Mouse (Mus musculus) layer of hippocampus, adult 18-20 months (tissue): ENCODE results near the gene Eml5. TPM values are rescaled to one million over a fixed set of nuclear protein-coding genes. Genes with fewer than 3 reads are reported as not detected.

Source experiments
- DNase-seq, 2 experiments: peaks; one replicate each; pipeline ENCODE4 v3.0.0; 2022; ENCODE audit warnings: low spot score in 2 of 2
- long read RNA-seq: library from polyadenylated mRNA; stranded (forward); transcript quantifications from one replicate; pipeline ENCODE4 v2.0.0, GENCODE M21; 2021
- total RNA-seq, 2 experiments: library from RNA; stranded (reverse); gene quantifications; 2 replicates each; pipeline ENCODE4 v1.2.3; 2021

Eml5 gene
- total RNA-seq, result 10 to 100 TPM; 65.7 to 66.3 TPM
- long read RNA-seq, partial matches to known transcripts, result 3 of 12 reads
- long read RNA-seq, other reads (novel, unspliced or antisense), result 9 of 12 reads

DNA sequence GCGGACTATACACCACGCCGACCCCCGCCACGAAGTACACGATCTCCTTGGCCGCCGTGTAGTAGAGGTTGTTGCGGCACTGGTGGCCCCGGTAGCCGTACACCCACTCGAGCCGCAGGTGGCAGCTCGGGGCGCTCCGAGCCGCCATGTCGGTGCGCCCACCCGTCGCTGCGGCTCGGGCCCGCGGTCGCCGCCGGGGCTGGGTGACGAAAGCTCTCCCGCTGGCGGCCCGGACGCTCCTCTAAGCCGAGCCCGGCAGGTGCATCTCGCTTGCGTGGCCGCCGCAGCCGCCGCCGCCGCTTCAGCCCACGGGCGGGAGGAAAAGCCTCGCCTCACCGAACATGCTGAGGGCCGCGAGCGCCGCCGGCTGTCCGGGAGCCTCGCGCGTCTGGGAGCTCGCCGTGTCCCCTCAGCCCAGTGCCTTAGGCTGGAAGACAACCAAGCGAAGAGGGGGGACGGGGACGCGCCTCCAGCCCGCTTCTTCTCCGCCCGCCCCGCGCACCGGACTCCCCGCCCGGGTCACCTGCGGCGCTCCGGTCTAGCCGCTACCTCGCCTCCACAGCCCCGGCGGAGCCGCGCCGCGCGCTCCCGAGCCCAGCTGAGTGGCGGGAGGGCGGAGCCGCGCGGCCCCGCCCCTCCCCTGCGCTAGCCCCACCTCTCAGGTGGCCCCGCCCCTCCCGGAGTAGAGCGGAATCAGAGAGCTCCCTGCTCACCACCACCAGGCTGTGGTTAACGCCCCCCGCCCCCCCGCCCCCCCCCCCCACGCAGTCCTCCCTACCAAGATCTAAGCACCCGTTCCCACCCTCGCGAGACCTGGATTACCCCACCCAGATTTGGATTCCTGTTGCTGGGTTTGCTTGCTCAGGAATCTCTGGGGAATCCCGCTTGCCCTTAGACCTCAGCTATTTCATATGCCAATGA lies at the start of gene Eml5:
Eml5 (minus strand) TSS at position 604 of the 921 bp plus-strand sequence.
- peak; percentile 76 to 84 for DNase-seq

DNA sequence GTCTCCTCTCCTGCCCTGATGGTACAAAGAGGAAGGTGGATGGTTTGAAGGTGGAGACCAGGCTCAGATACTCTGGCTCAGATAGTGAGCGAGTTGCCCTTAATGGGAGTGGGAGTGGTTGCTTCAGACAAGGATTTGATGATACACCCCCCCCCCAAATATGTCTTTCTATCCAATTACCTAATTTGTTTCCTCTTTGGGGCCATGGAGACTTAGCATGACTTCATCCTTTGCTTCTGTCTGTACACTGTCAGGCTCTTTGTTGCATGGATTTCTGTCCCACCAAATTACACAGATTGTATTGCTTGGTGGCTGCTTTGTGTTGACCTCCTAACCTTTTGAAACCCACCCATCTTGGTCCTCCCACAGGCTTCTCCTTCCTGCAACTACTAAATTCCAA lies 31.6 kb upstream of the Eml5 start:
- no peak for DNase-seq

DNA sequence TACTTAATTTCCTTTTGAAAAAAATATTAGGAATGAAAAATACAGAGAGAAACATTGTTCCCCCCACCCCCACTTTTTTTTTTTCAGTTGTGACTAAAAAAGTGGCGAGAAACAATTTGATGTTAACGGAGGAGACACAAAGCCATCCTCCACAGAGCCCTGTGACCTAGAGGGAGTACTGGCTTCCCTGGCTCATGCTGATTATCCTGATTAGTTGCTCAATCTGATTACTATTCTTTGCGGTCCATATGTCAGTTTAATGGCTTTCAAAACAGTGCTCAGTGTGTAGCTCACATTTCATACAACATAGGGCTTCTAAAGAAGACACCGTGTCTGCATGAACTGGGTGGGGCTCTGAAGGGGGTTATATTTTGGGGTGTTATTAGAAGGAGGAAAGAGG lies 31.2 kb upstream of the Eml5 start:
- DNase-seq, result no peak

DNA sequence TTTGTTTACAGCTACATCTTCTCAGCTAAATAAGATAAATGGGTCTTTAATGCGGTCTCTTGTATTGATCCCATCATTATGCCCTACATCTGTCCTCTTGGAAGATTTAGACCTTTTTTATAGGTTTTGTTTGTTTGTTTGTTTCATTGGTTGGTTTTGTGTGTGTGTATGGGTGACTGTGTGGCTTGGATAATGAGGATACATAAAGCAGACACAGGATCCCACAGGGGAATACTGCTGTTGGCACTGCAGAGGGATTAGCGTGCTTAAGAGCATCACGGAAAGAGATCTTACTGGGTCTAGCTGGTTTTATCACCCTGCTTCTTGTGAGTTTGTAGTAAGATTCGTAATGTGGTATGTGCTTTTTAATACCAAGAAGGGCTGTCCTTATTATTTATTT lies 29.9 kb upstream of the Eml5 start:
- no peak for DNase-seq

DNA sequence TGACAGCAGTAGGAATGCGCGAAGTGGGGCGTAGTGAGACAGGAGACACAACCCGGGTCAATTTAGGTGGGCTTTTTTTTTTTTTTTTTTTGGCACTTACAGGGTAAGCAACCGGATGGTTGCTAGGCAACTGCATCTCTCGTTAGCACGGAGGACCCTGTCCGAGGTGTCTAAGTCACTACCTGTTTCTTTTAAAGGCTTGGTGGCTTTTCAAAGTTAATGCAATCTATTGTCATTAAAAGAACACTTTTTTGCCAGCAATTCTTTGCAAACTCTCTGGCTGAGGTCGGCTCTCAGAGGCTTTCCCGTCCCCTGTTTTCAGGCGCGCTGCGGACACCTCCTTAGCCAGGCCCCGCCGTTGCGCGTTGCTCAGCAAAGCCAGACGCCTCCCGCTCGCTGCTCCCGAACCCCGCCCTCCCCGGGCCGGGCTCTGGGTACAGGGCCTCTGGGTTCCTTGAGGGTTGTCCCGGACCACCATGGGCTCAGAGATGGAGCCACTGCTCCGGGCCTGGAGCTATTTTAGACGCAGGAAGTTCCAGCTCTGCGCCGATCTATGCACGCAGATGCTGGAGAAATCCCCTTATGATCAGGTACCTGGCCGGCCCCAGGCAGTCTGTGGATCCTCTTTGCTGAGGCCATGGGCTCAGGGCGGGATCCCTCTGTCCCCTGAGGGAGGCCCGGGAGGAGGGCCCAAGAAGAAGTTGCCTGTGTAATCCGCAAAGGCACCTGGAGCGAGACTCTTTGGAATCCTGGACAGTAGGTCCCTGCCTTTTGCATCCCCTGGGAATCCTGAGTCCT lies 19.1 kb upstream of the Eml5 start, which contains the start of gene Ttc8:
Ttc8 (plus strand) TSS at position 381 of the 798 bp plus-strand sequence.
- DNase-seq, result peak; percentile 88 to 93

DNA sequence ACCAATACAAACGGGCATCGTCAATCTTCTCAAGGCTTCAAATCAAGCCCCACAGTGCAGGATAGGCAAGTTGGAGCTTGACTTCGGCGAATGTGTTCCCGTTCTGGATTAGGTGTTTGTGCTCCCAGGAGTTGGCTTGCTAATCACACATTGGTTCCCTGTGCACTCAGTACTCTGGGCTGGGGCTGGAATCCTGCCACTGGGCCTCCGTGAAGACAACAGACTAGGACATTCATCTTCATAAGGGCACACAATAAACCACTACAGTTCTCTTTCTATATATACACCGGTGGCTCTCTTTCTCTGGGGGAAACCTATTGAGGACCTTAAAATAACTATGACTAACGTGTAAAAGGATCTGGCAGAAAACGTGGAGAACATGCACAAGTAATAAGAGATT lies 8.8 kb upstream of the Eml5 start:
- no peak for DNase-seq

DNA sequence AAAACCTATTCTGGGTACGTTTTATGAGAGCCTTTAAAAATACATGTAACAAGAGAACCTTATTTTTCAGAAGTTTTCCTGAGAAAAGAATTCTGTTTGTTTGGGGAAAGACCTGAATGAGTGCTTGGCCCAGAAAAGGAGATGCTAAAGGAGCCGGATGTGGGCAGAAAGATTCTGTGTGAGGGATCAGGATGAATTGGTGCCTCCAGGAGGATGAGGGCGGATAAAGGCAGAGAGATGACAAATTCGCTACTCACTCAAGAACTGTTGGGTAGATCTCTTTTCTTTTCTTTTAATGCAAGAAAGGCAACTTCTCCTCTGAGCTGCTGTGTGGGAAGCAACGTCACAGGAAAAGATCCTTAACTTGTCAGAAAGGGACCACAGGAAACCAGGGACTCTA lies 4.2 kb upstream of the Eml5 start:
- no peak for DNase-seq

DNA sequence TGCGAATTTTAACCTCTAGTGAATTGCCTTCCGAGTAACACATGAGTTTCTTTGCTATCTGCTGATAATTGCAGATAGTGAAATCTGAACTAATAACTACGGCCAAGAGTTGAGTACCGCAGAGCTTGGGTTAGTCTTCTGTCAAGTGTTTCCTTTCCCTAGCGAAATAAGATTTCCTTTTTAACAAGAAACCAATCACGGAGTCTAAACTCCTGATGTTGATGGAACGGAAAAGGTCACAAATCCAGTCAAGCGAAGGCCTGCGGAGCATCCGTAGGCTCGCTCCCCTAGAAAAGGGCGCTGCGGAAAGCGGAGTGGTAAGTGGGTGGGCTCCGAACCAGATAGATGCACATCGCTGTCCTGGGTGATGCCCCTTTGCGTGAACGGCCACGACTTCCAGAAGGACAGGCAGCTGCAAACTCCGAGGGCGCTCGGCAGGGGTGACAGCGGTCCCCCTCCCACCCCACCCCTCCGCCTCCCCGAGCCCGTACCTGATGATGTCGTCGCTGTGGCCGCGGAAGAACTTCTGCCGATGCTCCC lies 873 bp downstream of the Eml5 start:
- peak in 1 of 2 experiments; percentile 27 for DNase-seq

DNA sequence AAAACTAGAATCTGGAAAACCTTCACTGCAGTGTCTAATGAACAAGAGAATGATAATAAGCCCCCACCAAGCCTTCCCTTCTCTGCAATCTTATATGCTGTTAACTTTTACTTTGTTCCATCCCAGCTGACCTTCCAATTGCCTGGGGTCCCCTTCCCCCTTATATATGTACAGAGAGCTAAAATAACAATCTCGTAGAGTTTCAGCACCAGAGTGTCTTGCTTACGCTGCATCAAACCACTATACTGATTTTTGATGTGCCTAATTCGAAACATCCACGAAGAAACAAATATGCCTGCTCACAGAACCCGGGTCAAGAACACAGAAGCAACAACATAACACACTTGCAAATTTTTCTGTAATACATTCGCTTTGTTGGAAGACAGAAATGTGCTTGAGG lies 1.6 kb downstream of the Eml5 start:
- DNase-seq, result no peak

DNA sequence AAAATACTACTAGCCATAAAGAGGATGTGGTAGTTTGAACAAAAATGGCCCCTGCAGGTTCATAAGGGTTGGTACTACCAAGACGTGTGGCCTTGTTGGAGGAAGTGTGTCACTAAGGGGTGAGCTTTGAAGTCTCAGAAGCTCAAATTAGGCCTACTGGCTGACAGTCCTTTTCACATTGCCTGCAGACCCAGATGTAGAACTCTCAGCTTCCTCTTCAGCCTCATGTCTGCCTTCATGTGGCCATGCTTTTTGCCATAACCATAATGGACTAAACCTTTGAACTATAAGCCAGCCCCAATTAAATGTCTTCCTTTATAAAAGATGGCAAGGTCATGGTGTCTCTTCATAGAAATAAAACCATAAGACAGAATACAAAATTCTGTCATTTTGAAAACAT lies 4.5 kb downstream of the Eml5 start:
- DNase-seq, result no peak

DNA sequence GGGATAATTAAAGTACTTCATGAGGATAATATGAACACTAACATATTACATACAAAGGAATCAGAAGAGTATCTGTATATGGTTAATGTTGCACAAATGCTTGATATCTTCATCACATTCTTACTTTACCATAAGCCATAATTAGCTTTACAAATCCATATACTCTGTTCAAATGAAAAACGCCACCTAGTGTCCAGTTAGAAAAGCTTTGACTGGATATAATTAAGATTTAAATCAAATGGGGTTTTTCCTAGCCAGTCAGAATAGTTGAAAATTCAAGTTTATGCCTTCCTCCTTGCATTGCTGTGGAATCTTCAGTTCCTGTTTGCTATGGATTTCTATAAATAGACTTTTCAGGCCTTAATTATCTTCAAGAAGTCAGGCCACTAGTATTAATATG lies 16.8 kb downstream of the Eml5 start:
- DNase-seq, result no peak

DNA sequence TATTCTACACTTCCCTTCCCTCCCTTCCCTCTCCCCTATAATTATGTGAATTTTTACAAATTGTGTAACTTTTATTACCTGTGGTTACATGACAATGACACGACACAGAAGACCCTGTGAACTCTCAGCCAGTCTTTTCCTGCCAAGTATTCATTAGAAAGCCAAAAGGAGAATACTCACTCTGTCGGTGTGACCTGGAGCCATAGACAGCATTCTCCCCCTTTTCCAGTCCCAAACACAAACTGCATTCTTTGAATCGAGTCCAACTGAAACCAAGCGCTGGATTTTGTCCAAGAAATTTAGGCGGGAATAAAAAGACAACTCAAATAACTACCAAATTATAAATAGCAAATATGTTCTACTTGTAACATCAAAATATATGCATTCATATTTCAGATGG lies 19.5 kb downstream of the Eml5 start:
- DNase-seq, result no peak

DNA sequence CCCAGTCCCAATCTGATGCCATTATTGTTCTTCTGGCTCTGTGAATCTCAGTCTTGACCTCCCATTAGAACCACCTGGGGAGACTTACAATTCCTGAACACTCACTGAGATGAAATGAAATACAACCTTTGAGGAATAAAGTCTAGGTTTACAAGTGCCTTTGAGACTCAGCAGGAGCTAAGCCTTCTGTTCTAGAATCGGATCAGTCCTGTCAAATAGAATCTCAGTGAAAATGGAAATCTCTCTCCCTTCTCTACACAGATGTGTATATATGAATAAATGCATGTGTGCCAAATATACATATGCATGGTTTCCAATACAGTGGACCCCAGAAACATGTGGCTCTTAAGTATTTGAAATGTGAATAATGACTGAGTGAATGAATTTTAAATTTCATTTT lies 22.6 kb downstream of the Eml5 start:
- no peak for DNase-seq

DNA sequence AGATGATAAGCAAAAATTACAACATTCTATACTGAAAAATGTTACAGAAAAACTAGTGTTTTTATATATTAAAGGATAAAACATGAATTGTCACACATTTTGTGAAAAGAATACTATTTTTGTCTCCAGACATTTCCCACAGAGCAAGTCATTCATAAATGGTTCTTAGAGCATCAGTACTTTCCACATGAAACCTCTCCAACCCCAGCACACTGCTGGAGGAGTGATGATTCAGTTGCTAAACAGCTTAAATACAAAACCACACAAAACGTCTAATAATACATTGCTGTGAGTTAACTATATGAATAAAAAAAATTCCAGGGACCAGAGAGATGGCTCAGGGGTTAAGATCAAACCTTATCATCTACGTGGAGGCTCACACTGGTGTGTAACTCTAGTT lies 26.1 kb downstream of the Eml5 start:
- no peak for DNase-seq

DNA sequence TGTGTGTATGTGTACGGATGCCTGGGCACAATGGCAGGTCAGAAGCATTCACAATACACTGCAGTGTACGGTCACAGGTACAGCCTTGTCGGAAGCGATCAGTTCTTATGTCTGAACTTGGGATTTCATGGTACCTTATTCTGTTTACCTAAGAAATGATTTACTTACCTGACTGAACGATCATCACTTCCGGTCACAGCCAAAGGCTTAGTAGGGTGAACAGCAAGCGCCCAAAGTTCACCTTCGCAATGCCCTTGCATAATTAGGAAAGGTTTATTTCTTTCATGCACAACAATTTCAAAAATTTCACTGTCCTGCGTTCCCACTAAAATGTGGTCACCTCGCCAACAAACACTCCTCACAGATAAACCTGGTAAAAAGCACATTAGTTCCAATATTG lies 28.4 kb downstream of the Eml5 start:
- no peak for DNase-seq

DNA sequence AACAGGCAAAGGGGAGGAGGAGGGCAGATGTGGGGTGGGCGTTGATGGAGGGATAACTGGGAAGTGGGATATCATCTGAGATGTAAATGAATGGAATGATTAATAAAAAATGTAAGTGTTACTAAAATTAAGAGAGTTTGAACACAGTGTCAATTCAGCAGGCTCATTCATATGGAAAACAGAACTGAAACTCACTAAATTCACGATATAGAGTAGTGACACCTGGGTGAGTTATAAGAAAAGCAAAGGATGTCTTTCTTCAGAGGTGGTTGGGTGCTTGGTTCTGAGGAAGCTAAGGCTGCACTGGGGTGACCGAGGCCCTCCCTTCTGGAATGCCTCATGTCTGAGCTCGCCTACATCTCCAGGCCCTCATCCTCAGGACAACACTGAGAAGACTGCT lies 37.8 kb downstream of the Eml5 start:
- DNase-seq, result no peak

DNA sequence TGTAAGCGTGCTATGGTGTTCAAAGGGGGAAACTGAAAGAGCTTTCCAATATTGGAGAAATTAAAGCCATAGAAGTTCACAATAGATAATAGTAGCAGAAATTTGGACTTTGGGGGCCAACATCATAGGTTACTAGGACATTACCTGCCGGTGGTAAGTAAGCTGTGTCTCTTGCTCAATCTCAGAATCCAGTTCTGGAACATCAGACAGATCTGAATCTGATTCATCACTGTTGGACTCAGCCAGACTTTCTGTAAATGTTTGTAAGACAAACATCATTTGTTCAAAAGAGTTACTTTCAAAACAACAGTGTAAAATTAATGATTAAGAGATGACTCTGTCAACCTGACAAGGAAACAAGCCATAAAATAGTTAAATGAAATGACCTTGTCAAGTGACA lies 41.0 kb downstream of the Eml5 start:
- no peak for DNase-seq

DNA sequence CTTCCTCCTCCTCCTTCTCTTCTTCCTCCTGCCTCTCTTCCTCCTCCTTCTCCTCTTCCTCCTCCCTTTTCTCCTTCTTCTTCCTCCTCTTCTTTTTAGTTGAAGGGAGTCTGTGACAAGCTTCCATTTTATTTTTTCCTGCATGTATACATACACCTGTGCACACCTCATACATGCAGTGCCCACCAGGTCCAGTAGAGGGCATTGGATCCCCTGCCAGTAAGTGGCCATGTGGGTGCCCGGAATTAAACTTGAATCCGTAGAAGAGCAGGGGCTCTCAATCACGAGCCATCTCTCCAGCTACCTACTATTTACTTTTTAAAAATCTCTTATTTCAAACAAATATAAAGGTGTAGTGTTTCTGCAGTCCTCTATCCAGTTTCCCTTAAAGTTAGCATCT lies 50.5 kb downstream of the Eml5 start:
- DNase-seq, result peak in 1 of 2 experiments; percentile 41

DNA sequence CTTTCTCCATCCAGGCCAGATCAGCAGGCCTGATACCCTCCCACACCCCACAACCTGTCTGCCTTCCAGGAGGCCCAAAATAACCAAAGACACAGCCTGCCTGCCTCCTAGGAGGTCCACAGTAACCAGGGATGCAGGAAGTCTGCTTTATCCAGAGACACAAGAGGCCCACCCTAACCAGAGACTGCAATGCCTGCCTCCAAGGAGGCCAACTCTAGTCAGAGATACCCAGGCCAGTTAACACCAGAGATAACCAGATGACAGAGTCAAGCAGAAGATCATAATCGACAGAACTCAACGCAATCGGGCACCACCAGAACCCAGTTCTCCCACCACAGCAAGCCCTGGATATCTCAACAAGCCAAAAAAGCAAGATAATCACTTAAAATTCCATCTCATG lies 56.5 kb downstream of the Eml5 start:
- DNase-seq, result no peak

DNA sequence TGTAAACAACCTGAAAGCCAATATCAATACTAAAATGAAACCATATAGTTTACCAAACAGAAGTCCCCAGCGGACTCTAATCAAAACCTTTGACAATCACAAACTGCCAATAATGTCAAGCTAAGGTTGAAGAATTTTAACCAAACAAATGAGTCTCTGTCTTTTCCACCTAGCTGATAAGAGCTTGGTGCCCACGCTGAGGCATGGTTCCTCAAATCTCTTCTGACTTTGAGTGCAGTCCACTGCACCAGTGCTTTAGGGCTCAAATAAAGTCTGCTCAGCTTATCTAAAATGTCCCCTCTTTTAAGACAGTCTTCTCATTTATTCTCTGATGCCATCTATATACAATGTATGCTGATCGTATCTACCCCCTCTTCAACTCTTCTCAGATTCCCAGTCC lies 61.1 kb downstream of the Eml5 start:
- no peak for DNase-seq

DNA sequence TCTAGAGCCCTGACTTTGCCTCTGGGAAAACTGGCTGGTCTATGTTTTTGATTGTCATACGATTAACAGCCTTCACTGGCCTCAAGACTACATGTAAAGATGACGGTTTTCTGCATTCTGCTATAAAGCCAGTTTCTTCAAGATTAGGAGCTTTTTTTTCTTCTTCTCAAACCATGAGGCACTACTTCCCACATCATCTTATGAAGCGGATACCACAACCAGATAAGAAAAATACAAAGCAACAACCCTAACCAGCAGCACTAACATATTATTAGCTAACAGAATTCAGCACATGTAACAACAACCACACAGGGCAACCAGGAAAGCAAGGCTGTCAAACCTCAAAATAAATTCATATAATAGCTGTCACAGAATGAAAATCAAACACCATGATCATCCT lies 63.3 kb downstream of the Eml5 start:
- no peak for DNase-seq

DNA sequence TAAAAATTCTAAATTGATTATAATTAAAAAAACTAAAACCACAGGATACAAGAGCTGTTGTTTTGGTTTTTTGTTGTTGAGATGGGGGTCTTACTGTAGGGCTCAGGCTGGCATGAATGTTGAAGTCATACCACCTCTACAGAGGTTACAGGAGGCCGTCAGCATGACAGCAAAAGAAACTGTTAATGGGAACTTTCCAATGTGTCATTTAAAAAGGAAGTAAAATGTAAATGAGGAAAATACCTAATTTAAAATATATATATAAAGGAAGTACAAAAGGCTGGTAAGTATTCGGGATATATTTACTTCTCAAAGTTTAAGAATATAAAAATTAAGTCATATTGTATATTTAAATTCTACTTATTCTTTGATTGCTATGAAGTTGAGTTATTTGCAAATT lies 65.8 kb downstream of the Eml5 start:
- DNase-seq, result no peak
